Mouse (Mus musculus) thymus, adult 2 months (tissue): ENCODE data around the gene Auts2.

Experiments used
- CTCF ChIP-seq: fragments of 200-500 bp; IDR thresholded peaks from 2 replicates; pipeline ENCODE4 v1.5.1; 2012; ENCODE audit warnings: mild to moderate bottlenecking, control low read depth, low read length, moderate library complexity, borderline replicate concordance; ENCODE audit not compliant: control insufficient read depth, poor library complexity, insufficient read depth; ENCODE audit errors: extremely low read depth
- POLR2A ChIP-seq: fragments of 200-500 bp; IDR thresholded peaks from 2 replicates; pipeline ENCODE4 v1.6.1; 2012; ENCODE audit warnings: mild to moderate bottlenecking, low read length, control low read depth, moderate library complexity; ENCODE audit not compliant: control insufficient read depth, poor library complexity, insufficient read depth; ENCODE audit errors: extremely low read depth

- TF ChIP-seq POLR2A (no peak), CTCF (no peak)
These were observed 205.5 kb downstream of the Auts2 start for GRCm38 (mm10) chr5:132337677-132338076.
